Mouse (Mus musculus) cerebellum, postnatal 25 days (tissue): Measurements from ENCODE around the gene Nos1ap.

ENCODE experiments used
- DNase-seq, 2 experiments: peaks; one replicate each; pipeline ENCODE4 v3.0.0; 2021; ENCODE audit warnings: mixed read lengths in 2 of 2

The Nos1ap gene

DNA sequence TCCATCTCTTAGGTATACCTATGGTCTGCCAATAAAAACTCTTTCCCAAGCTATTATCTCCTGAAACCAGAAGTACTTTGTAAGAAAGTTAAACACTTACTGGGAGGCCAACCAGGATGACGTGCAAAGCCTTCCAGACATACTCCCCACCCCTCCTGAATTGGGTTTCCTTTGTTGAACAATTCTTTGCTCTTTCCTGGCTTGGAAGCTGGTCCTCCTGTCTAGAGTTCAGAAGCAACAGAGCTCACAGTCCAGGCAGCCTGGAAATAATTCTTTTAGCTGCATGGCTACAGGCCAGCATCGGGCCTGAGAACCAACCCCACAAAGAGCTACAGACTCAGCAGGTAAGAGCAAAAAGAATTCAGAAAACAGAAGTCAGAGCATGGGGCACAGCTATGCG lies 243.4 kb downstream of the Nos1ap start:
- no peak for DNase-seq

DNA sequence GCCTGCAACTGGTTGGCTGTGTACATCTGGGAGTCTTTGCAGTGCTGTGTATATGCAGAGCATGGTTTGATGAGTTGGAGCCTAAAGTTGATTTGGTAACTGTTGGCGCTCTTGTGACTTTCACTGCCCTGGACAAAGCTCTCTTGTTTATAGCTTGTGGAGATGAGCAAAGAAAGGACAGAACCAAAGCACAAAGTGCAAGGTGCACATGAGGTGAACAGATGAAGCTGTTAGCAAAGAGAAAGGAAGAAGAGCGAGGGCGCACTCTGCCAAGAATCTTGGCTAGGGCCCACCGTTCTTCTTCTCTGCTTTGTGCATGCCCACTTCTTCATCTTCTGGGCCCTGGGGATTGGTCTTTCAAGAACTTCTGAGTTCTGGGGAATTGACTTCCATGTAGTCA lies 245.8 kb downstream of the Nos1ap start:
- no peak for DNase-seq

GRCm38 (mm10) chr1:170343081-170343480 lies 246.6 kb downstream of the Nos1ap start:
- DNase-seq: no peak

- DNase-seq: no peak
These were observed 249.7 kb downstream of the Nos1ap start for GRCm38 (mm10) chr1:170339943-170340342.

- DNase-seq: no peak
These were observed 256.9 kb downstream of the Nos1ap start for GRCm38 (mm10) chr1:170332775-170333174.

DNA sequence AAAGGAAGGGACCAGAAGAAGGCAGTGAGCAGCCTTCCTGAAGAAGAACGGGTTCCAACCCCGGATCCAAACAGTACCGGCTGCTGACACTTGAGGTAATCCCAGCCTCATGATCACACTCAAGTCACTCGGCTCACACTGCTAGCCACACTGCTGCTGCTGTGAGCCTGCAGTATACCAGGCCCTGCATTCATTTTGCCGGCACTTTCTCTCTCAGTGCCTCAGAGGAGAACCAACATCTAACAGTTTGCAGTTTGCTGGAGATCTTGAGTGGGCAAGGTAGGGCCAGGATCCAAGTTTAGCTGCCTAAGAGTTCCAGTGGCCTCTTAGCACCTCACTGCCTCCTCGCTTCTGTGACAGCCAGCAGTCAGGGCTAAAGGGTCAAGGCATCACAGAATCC lies 257.7 kb downstream of the Nos1ap start:
- DNase-seq: no peak

DNA sequence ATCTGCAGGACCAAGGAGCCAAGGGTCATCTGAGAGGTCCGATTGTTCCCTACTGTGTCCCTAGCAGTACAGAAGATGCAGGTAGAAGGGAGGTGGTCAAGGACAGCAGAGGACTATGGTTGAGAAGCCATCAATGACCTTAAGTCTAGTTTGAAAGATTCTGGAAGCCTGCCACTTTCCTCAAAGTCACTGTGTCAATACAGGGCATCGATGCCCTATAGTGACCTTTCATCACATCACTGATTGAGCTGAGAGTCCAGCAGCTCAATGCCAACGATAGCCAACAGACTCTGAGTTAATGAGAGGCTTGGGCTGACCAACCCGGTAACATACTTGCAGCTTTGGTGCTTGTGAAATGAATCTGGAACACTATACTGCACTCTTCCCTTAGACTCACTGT lies 264.4 kb downstream of the Nos1ap start:
- no peak for DNase-seq

DNA sequence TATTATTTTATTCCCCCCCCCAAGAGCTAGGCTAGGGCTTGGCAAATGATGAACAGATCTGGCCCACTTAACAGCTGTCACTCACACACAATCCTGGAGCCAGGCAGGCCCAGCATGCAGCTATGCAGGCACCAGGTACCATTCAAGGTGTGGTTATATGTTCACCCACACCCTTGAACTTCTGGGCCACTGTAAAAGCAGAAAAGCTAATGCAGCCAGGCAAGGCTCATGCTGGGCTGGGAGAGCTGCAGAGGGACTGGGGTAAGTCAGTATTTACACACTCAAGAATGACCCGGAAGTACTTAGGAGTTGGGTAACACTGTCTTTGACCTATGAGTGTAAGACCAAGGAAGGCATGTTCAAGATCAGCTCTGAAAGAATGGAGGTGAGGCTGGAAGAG lies 265.3 kb downstream of the Nos1ap start:
- DNase-seq: no peak

- no peak for DNase-seq
These were observed 266.7 kb downstream of the Nos1ap start for GRCm38 (mm10) chr1:170323001-170323400.

DNA sequence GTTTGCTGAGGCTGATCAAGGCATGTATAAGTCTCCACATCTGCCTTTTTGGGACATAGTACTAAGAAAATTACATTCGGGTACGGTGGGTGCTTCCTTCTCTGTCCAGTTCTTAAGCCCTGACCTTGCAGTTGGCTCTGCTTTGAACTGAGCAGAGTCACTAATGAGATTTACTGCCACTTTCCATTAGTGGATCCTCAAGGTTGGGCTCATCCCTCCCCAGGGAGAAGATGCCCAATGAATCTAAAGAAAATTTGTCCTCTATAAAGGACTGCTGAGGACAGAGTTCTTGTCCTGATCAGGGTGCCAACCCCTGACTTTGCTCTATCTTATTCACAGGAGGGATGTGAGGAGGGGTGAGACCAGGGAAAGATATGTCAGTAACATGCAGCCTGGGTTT lies 267.6 kb downstream of the Nos1ap start:
- DNase-seq: no peak

GRCm38 (mm10) chr1:170311431-170311830 lies 278.2 kb downstream of the Nos1ap start:
- DNase-seq: no peak

DNA sequence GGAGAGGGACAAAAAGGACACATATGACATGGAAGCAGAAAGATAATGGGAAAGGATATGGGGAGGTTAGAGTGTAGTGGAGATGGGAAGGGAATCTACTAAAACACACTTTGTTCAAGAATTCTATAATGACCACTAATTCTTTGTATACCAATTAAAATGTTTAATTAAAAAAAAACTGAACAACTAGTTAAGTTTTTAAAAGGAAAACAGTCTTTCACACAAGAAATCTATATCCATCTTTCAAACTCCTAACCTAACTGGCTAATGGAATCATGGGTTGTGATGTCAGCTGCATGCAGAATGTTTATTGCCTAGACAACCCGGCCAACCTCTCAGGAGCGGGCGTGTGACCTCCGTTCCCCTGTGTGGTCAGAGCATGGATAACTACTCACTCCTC lies 281.2 kb downstream of the Nos1ap start, which contains the start of gene Spata46:
Gene Spata46, plus strand, starts transcription at position 301 of the 400 bp plus-strand sequence.
- DNase-seq: no peak

DNA sequence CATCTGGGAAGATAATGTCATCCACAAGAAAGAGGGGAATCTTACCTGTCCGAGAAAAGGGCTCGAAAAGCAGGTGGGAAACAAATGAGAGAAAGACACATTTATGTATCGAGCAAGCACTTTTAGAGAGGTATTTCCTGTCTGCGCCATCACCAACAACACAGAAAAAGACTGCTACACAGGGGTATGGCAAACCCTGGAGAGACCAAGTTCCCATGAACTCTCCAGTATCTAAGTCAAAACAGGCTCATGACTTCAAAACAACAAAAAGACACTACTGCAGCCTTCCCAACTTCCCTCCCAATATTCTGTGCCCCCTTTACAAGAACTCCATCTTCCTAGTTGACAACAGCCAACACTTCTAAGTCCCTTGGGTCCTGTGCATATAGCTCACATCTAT lies 283.4 kb downstream of the Nos1ap start, which contains the start of gene Gm7694:
Gene Gm7694, minus strand, starts transcription at position 101 of the 400 bp plus-strand sequence.
- no peak for DNase-seq

DNA sequence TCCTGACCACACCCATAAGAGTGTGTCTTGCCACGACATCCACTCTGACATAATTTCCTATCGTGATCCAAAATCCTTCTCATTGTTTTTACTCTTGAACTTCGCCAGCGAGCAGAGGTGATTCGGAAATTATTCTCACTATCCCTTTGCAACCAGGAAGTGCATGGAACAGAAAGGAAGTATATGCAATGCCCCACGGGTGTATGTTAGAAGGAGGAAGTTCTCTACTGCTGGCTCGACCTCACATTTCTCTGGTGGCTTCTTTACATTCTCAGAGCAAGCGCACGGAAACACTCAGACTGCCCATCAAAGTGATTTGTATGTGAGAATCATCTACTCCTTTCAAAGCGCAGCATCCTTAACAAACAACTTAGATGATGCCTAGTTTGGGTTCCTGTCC lies 284.7 kb downstream of the Nos1ap start:
- DNase-seq: no peak

- DNase-seq: no peak
These were observed 286.6 kb downstream of the Nos1ap start for GRCm38 (mm10) chr1:170303103-170303502.

DNA sequence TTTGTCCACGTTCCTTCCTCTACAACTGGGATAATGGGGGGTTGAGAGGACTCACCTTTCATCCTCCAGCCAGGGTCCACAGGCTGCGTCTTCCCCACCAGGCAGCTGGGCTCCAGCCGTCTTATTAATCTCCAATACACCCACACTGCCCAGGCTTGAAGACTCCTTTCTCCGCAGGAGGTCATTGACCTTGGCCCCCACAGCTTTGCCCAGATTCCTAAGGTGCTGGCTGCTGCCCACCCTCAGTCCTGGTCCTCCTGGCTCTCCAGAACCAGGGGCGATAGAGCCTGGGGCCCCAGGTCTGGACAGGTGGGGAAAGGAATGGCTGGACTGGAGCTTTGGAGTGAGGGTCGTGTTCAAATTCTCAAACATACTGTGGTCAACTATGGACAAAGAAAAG lies 287.2 kb downstream of the Nos1ap start:
- no peak for DNase-seq

GRCm38 (mm10) chr1:170301686-170302085 lies 288.0 kb downstream of the Nos1ap start:
- no peak for DNase-seq

- no peak for DNase-seq
These were observed 290.2 kb downstream of the Nos1ap start for GRCm38 (mm10) chr1:170299496-170299895.

GRCm38 (mm10) chr1:170294786-170295570 lies 294.7 kb downstream of the Nos1ap start:
- no peak for DNase-seq

DNA sequence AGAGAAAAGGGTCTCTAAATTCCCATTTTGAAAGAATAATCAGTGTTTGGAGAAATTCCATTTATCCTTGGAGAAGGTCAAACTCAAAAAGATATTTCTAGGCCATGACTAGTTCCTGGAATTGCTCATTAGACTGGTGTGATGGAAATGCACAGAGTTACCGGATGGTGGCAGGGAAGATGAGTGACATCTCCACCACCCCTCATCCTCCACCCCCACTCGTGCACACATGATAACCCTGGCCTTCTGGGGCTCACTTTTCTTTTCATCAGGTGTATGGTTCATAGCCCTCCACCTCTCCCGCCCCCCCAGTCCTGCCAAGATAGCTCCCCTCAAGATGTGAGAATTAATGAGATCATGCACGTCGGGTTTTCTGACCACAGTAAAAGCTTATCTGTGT lies 296.4 kb downstream of the Nos1ap start:
- DNase-seq: no peak

DNA sequence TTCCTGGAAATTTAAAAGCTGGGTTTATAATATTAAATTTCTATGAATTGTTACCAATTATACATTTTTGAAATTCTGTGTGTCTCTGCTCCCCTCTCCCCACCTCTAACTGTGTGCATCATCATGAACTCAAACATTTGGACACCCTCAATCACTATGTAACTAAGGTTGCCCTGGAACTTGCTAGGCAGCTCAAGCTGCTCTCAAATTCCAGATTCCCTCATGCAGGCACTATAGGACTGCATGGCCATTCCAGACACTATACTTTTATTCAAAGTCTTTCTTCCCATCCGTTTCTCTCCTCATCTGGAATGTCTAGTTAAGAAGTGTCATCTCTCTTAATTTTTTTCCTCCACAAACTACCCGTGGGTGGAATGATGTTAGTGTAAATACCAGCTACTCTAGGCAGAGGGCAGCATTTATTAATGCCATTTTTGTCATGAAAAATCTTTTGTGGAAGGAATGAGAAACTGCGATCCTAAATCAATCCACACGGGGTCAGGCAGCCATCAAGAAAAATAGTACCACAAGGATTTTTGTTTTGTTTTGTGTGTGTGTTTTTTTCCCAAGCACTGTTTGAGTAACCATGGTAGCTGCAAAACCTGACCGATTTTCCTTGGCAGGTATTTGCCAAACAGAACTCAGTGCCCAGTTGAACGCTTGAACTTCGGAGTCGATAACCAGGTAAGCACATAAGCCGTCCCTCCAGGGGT lies 297.3 kb downstream of the Nos1ap start:
- DNase-seq: peak; percentile 66 to 73

- DNase-seq: no peak
These were observed 307.1 kb downstream of the Nos1ap start for GRCm38 (mm10) chr1:170282415-170283129.

DNA sequence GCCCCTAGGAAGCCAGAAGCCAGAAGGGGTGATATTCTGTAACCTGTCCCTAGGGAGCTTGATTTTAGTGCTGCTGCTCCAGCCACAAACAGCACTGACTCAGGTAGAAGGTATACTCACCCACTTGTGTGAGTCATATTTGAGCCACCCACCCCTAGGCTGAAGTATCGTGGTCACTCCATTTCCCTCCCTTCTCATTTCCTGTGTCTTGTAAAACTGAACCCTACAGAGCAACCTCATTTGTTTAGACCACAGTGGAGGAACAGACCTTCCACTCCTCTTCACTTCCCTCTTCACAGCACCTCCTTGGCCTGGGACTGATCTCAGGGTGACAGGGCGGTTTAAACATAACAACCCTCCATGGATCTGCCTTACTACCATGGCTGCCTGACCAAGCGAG lies 312.6 kb downstream of the Nos1ap start, which contains the start of gene Sh2d1b1:
Gene Sh2d1b1, plus strand, starts transcription at position 305 of the 400 bp plus-strand sequence.
- DNase-seq: no peak
